Mouse (Mus musculus): ENCODE results near the gene Ring1.

Gene Ring1

DNA sequence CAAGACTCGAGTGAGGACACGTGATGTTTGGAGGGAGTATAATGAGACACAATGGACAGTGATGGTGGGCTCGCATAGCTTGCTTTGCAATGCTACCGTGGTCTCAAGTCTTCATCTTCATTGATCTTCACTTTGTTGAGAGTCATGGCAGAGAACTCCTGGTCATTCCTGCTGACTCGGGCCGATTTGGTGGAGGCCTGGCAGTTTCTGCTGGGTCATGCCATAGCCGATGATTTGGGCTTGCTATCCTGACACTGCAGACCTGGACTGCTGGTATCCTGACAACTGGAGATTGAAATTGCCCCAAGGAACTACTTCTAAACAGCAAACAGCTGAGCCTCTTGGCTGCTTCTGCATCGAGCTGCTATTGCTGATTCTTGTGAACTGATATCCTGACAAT is 29.5 kb downstream of the Ring1 start:
- WGBS, result 94% methylated on average over 8 of the region's 8 CpGs

DNA sequence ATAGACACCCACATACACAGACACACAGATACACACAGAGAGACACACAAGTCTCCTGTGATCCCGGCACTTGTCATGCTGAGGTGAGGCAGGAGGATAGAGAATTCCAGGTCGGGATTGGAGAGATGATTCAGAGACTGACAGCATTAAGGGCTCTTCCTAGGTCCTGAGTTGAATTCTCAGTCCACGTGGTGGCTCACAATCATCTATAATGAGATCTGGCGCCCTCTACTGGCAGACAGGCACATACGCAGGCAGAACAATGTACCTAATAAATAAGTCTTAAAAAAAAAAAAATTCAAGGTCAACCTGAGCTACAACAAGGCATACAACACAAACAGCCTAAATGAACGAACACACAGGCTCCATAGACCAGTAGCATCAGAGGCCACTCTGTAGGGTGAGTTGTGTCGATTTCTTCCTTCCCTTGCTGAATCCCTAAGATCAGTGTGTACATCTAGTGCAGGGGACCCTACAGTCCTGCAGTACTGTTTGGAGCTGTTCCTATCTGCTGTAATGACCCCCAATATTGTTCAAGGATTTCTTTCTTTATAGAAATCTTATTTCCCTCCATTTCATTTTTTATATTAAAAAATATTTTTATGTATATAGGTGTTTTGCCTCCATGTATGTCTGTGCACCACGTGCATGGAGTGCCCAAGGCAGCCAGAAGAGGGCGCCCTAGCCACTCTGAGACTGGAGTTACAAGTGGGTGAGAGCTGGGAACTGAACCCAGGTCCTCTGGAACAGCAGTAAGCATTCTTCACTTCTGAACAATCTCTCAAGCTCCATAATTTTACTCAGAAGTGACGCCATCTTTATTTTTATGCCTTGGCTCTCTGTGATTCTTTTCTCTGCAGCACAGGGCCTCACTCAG is 32.5 kb downstream of the Ring1 start:
- WGBS, result 31% methylated on average over 10 of the region's 10 CpGs

DNA sequence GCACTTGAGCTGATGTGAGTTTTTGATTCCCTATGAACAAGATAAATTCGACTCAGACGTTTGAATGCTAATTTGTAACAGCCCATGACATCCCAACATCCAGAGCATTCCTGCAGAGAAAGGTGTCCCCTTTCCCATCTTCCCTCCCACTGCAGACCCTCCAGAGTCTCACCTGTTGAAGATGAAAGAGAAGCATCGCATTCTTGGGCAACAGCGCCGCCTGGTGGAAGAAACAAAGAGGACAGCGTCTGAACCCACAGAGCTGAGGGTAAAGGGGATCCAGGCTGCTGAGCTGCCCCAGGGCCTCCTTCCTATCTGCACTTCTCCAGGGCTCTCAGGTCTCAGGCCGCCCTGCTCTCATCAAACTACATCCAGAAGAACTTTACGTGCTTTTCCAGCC is 42.3 kb downstream of the Ring1 start:
- WGBS, result 11% methylated on average over 8 of the region's 8 CpGs

DNA sequence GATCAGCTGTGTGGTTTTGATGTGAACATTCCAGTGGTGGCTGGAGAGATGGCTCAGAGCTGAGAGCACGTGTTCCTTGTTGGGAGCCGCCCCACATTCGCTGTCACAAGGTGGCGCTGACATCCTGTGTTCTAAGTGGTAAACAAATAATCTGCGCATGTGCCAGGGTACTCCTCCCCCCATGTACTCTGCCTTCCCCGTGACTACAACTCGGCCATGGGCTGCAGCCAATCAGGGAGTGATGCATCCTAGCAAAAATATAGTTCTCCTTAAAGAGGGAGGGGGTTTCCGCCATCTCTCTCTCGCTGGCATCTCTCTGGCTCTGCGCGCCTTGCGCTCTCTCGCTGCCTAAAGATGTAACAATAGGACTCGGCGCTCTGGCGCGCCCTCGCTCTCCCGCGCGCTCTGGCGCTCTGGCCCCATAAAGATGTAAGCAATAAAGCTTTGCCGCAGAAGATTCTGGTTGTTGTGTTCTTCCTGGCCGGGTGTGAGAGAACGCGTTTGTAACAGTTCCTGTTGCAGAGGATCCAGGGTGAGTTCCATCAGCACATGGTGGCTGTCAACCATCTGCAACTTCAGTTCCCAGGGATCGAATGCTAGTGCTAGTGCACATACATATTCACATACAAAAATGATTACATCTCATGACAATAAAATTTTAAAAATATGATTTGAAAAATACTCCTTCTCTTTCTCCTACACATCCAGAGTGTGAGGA is 43.1 kb downstream of the Ring1 start:
- under 1% methylated on average over 27 of the region's 27 CpGs for WGBS

DNA sequence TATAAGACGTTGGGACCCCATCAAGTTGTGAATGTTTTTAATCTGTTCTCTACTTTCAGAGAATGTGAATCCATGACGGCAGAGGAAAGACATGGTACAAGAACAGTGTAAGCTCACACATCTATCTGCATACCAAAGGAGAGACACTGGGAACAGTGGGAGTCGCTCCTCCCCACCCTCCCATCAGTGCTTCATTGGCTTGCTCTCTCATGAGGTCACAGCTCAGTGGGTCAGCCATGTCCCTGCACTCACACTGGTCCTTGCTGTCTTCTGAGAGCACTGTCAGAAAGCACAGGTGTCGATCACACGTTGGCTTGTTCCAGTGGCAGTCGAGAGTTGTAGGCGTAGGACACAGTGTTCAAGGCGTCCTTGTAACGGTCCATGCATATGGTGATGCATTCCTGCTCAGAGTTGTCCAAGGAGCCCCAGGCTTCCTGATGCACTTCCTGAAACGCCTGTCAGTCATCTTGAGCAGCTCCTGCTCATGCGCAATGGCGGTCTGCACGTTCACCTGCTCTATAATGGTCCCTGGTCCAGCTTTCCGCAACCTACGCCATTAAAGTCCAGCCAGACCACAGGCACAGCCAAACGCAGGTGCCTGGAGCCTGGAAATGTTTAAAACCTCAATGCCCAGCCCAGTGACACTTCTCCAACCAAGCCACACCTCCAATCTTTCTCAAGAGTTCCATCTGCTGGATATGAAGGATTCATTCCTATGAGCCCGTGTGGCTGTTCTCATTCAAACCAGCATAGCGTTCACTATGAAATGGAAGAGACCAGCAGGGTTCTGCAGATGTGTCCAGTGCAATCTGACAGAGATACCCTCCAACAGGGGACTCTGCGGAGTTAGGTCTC is 44.1 kb downstream of the Ring1 start:
- 75% methylated on average over 19 of the region's 19 CpGs for WGBS

DNA sequence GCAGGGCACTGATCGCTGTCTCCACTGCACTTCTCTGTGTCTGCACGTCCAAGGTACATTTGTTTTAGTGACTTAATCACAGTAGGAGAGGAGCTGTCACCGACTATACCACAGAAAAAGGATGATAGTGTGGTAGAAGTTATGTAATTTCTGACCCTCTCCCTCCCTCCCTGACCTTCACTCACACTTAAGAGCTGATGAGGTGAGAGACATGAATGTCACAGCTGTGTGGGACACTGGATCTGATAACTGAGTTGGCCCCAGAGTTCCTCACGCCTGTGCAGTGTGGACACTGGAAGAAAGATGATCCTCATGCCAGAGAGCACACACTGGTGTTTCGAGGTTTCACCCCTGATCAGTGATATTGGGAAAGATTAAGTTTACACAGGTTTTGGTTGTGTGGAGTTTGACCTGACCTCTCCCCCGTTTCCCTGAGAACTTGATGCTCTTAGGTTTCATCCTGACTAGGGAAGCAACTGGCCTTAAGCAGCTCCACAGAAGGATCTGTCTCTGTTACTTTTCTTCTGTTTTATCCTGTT is 44.9 kb downstream of the Ring1 start:
- WGBS, result 85% methylated on average over 6 of the region's 6 CpGs

DNA sequence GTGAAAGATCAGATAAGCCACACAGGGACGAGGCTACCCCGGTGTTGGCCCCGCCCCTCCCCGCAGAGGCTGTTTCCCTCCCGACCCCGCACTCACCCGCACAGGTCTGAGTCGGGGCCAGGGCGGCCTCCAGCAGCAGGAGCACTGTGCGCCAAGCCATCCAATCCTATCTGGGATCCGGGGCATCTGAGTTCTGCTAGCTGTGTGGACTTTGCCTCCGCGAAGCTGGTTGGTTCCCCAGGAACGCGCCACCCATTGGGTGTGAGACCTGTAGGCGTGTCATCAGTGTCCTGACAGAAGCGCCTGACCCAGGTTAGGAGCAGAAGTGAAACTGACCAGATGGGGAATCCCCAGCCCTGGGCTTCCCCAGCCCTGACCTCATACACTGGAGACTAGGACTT is 45.8 kb downstream of the Ring1 start:
- 4% methylated on average over 14 of the region's 17 CpGs for WGBS

DNA sequence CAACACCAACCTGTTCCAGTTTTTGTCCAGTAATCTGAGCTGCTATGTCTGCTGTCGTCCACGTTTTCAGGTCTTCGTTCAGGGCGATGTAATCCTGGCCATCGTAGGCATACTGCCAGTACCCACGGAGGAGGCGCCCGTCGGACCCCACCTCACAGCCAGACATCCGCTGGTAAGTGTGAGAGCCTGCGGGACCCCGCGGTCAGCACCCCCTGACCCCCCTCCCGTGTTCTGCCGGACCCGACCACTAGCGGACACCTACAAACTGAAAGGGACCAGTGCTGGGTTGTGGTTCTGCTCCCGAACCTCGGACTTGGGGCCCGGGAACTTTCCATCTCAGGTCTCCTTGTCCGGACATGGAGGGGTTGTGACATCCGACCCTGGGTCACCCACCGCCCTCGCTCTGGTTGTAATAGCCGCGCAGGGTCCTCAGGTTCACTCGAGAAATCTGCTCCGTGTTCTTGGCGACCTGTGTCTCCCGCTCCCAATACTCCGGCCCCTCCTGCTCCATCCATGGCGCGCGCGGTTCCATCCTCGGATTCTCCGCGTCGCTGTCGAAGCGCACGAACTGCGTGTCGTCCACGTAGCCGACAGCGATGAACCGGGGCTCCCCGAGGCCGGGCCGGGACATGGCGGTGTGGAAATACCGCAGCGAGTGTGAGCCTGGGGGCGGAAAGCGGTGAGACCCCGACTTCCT is 46.5 kb downstream of the Ring1 start:
- 3% methylated on average over 57 of the region's 57 CpGs for WGBS

DNA sequence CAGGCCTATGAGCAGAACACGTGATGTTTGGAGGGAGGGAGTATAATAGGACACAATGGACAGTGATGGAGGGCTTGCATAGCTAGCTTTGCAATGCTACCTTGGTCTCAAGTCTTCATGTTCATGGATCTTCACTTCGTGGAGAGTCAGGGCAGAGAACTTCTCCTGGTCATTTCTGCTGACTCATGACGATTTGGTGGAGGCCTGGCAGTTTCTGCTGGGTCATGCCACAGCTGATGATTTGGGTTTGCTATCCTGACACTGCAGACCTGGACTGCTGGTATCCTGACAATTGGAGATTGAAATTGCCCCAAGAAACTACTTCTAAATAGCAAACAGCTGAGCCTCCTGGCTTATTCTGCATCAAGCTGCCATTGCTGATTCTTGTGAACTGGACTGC is 50.9 kb downstream of the Ring1 start:
- WGBS, result 66% methylated on average over 3 of the region's 3 CpGs

DNA sequence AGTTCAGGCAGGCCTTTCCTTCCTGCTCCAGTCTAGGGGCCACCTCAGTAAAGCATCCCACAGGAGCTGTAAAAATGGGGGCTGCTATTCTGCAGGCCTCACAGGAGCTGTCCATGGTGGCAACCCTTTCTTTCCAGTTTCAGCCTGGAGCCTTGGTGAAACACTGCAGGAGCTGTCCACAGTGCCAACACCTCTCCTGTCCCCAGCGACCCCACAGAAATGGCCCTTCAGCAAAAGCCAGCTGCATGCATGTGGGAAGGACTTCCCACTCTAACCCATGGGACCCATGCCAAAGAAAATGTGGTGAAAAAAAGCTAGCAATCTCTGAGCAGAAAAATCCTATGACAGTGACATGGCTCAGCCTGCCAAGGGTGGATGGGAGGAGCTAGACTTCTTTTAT is 51.8 kb downstream of the Ring1 start:
- WGBS, result 17% methylated on average over 1 of the region's 1 CpGs

All from cerebral cortex, adult 2 months (tissue).